Mouse (Mus musculus): Measurements from ENCODE around the gene Actn4. TPM values are rescaled to one million over a fixed set of nuclear protein-coding genes. Genes with fewer than 3 reads are reported as not detected.
"Not testable (repeated sequence)": the region's sequence is repeated elsewhere in the genome, so short reads cannot be mapped to it uniquely, and the experiment has no call there.

The Actn4 gene
- total RNA-seq, 2 experiments from 2014 or later: 69.4 to 81.8 TPM

- intact Hi-C loops (cut with DNase I): no loop called here
Observed at GRCm38 (mm10) chr7:28901311-28902125, 60.6 kb downstream of the Actn4 start.

GRCm38 (mm10) chr7:28899972-28900371 is 62.2 kb downstream of the Actn4 start:
- no peak for DNase-seq
- intact Hi-C loops (cut with DNase I): loop anchor here (10.0 kb wide), 1 partner anchor 135 kb away; no protein-coding TSS in a partner anchor

More at GRCm38 (mm10) chr7:28901311-28902125, 60.6 kb downstream of the Actn4 start:
- peak; percentile 54 to 59 for DNase-seq

GRCm38 (mm10) chr7:28897661-28898060 is 64.5 kb downstream of the Actn4 start:
- intact Hi-C loops (cut with DNase I): loop anchor here (10.0 kb wide), 1 partner anchor 137 kb away; no protein-coding TSS in a partner anchor
- no peak for DNase-seq

GRCm38 (mm10) chr7:28894942-28895341 is 67.2 kb downstream of the Actn4 start:
- DNase-seq: no peak
- intact Hi-C loops (cut with DNase I): loop anchor here (10.0 kb wide), 1 partner anchor 140 kb away; no protein-coding TSS in a partner anchor

- peak; percentile 60 to 61 for DNase-seq
- intact Hi-C loops (cut with DNase I): loop anchor here (2.0 to 10.0 kb wide), 2 partner anchors 15 to 141 kb away; no protein-coding TSS in a partner anchor
Observed at GRCm38 (mm10) chr7:28893643-28894265, 68.4 kb downstream of the Actn4 start.

GRCm38 (mm10) chr7:28892601-28893000 is 69.5 kb downstream of the Actn4 start:
- DNase-seq: no peak
- intact Hi-C loops (cut with DNase I): loop anchor here (2.0 to 10.0 kb wide), 2 partner anchors 14 to 142 kb away; no protein-coding TSS in a partner anchor

GRCm38 (mm10) chr7:28888701-28889161 is 73.4 kb downstream of the Actn4 start:
- no peak for DNase-seq

GRCm38 (mm10) chr7:28886486-28886885 is 75.7 kb downstream of the Actn4 start:
- intact Hi-C loops (cut with DNase I): no loop called here
- DNase-seq: no peak

More at GRCm38 (mm10) chr7:28888701-28889161, 73.4 kb downstream of the Actn4 start:
- intact Hi-C loops (cut with DNase I): no loop called here

GRCm38 (mm10) chr7:28883704-28884103 is 78.4 kb downstream of the Actn4 start:
- DNase-seq; intact Hi-C loops (cut with DNase I): not testable (repeated sequence)

- intact Hi-C loops (cut with DNase I): no loop called here
- DNase-seq: no peak
Observed at GRCm38 (mm10) chr7:28883039-28883438, 79.1 kb downstream of the Actn4 start.

GRCm38 (mm10) chr7:28881199-28881598 is 80.9 kb downstream of the Actn4 start, which contains the start of gene Capn12:
TSS of gene Capn12 (plus strand) at chr7:28881422.
- intact Hi-C loops (cut with DNase I): no loop called here
- DNase-seq: no peak

GRCm38 (mm10) chr7:28880554-28880953 is 81.6 kb downstream of the Actn4 start:
- intact Hi-C loops (cut with DNase I): no loop called here
- no peak for DNase-seq

GRCm38 (mm10) chr7:28879606-28880005 is 82.5 kb downstream of the Actn4 start:
- intact Hi-C loops (cut with DNase I): loop anchor here (2.0 kb wide), 1 partner anchor 13 kb away; no protein-coding TSS in a partner anchor
- no peak for DNase-seq

GRCm38 (mm10) chr7:28877856-28878255 is 84.3 kb downstream of the Actn4 start:
- no peak for DNase-seq
- intact Hi-C loops (cut with DNase I): loop anchor here (2.0 kb wide), 1 partner anchor 15 kb away; no protein-coding TSS in a partner anchor

- no peak for DNase-seq
- intact Hi-C loops (cut with DNase I): no loop called here
Observed at GRCm38 (mm10) chr7:28877155-28877554, 85.0 kb downstream of the Actn4 start.

GRCm38 (mm10) chr7:28876099-28876498 is 86.0 kb downstream of the Actn4 start:
- intact Hi-C loops (cut with DNase I): no loop called here
- no peak for DNase-seq

GRCm38 (mm10) chr7:28874565-28874964 is 87.6 kb downstream of the Actn4 start:
- intact Hi-C loops (cut with DNase I): no loop called here
- no peak for DNase-seq

- no peak for DNase-seq
- intact Hi-C loops (cut with DNase I): no loop called here
Observed at GRCm38 (mm10) chr7:28870901-28871664, 91.1 kb downstream of the Actn4 start.

- peak; percentile 83 to 86 for DNase-seq
- intact Hi-C loops (cut with DNase I): loop anchor here (1.0 to 5.0 kb wide), 5 partner anchors 37 to 175 kb away; no protein-coding TSS in a partner anchor
Observed at GRCm38 (mm10) chr7:28867508-28868340, 94.4 kb downstream of the Actn4 start.

All from heart, postnatal 36 days (tissue).